Mouse (Mus musculus): ENCODE results near the gene Cdk4. TPM values are rescaled to one million over a fixed set of nuclear protein-coding genes. Genes with fewer than 3 reads are reported as not detected.

The Cdk4 gene
- polyA plus RNA-seq, 1 experiment: 187 TPM

DNA sequence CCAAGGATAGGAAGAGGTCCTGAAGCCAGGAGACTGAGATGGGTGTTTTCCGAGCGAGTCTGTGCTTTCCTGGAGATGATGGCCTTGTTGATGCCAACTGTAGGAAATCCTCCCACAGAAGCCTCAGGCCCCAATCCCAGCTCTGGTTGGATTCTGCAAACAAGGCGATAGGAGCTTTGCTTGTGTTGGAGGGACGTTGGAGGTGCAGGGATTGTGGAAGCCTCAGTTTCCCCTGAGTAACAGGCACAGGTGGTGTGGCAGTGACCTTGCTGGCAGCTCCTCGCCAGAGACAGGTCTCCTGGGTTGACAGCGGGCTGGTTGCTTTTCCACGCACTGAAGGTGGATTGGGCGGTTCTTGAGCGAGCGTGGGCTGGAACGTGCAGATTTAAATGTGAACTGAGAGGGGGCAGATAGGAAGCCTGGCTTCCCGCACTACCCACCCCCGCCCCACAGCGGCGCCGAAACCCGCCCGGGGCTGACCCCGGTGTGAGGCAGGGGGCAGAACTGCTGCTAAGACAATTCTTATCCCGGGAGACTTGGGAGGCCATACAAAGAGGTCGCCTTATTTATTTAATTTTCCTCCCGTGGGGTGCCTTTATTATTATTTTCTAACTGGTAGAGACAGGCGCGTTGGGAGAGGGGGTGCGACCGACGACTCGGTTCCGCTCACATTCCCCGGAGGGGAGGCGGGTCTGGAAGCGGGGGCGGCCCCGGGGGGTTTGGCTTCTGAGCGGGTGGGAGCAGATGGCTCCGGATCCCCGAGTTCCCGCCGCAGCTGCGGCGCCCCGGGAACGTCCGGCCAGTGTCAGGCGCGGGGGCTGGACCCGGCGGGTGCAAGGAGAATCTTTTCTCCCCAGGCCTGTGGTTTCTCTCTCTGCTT, 17.8 kb downstream of the Cdk4 start:
- TF ChIP-seq POLR2A (IDR thresholded peaks at IDR 0.05; ENCODE audit: borderline replicate concordance, low read depth, low read length) (no peak), CTCF (IDR thresholded peaks at IDR 0.05; ENCODE audit: low read depth, low read length) (no peak)
- H3K4me3 ChIP-seq (ENCODE audit: insufficient read depth, low read length): no peak overlapping the region
- no peak overlapping the region for H3K27ac ChIP-seq (ENCODE audit: insufficient read depth, low read depth, low read length)
- no peaks in the 10 kb centered on the region for H3K4me1 ChIP-seq (ENCODE audit: control insufficient read depth, insufficient read depth, low read length)

DNA sequence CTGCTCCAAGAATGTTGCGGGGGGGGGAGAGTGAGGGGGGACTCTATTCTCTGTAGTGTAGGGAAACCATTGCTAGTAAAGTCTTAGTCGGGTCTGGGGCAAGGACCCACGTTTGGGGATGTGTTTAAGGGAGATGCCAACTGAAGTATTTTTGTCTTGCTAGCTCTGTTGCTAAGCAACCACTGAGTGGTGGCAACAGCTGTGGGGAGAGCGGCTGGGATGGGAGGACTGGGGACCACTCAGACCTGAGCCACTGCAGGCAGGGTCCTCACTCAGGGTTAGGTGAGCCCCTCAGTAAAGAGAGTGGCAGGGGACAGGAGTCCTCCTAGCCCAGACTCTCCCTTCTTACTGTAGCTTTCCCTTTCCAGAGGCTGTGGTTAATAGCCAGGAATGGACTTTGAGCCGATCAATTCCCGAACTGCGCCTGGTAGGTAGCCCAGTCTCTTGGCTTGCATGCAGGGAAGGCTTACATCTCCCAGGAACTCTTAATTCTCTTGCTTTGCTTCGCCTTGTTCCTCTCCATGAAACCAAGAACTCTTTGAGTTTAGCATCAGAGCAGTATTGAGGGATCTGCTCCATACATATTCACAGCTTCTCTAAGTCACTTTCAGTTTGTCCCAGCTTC, 18.8 kb downstream of the Cdk4 start:
- TF ChIP-seq CTCF (IDR thresholded peaks at IDR 0.05; ENCODE audit: low read depth, low read length): no peak
- Histone ChIP-seq H3K4me3 (ENCODE audit: insufficient read depth, low read length) (no peak overlapping the region), H3K27ac (ENCODE audit: insufficient read depth, low read depth, low read length) (no peak overlapping the region), H3K4me1 (ENCODE audit: control insufficient read depth, insufficient read depth, low read length) (no peaks in the 10 kb centered on the region)

DNA sequence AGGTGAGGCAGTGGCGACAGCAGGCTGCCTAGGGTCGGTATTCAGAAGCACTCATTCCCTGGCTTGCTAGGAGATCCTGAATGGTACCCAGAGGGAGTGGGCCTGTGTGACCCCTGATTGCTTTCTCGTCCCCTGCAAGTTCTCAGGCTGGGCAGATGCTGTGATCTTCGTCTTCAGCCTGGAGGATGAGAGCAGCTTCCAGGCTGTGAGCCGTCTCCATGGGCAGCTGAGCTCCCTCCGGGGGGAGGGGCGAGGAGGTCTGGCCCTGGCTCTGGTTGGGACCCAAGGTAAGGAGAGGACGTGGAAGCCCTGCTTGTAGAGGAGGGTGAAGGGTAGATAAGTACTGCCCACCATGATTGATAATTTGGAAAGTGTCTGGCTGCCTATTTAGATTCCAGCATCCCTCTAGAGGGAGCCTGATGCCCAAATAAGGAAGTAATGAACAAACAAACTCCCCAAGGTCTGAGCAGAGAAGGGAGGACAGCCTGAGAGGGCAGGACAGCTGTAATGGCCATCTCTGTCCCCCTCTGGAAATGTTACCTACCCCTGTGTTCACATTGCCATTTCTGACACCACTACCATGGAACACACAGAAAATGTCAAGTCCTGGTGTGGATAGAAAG, 20.1 kb downstream of the Cdk4 start:
- no peak for TF ChIP-seq POLR2A (IDR thresholded peaks at IDR 0.05; ENCODE audit: borderline replicate concordance, low read depth, low read length)
- no peak for TF ChIP-seq CTCF (IDR thresholded peaks at IDR 0.05; ENCODE audit: low read depth, low read length)
- Histone ChIP-seq H3K27ac (ENCODE audit: insufficient read depth, low read depth, low read length) (no peak overlapping the region), H3K4me3 (ENCODE audit: insufficient read depth, low read length) (no peak overlapping the region), H3K4me1 (ENCODE audit: control insufficient read depth, insufficient read depth, low read length) (no peaks in the 10 kb centered on the region)

DNA sequence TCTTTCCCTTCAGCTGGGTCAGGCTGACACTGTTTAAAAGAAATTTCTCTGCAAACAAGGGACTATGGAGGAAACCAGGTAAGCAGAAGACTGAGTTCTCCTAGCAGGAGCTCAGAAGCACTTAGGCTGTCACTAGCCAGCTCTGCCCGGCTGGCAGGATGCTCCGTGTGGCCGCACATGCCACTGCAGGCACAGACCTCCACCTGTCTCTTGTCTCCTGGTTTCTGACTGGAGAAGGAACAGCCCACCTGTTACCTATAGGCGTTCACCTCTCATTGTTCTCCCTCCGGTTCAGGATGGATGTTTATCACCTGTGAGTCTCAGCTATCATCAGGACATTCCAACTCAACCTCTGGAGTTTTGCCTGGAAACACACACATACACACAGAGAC, 20.6 kb downstream of the Cdk4 start:
- TF ChIP-seq POLR2A (IDR thresholded peaks at IDR 0.05; ENCODE audit: borderline replicate concordance, low read depth, low read length): no peak
- Histone ChIP-seq H3K4me3 (ENCODE audit: insufficient read depth, low read length) (no peak overlapping the region), H3K27ac (ENCODE audit: insufficient read depth, low read depth, low read length) (no peak overlapping the region), H3K4me1 (ENCODE audit: control insufficient read depth, insufficient read depth, low read length) (no peaks in the 10 kb centered on the region)

DNA sequence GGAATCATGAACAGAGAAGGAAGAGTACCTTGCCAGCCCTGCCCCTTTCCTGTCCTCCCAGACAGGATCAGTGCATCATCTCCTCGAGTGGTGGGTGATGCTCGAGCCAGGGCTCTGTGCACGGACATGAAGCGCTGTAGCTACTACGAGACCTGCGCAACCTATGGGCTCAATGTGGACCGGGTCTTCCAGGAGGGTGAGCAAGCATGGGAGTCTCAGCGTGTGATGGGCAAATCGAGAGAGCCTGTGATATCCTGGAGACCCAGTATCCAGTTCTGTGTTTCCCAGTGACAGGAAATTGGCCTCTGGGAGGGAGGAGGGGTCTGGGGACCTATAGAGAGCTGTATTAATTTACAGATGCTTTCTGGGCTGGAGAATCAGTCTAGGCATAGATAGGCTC, 21.7 kb downstream of the Cdk4 start:
- TF ChIP-seq CTCF (IDR thresholded peaks at IDR 0.05; ENCODE audit: low read depth, low read length): no peak
- TF ChIP-seq POLR2A (IDR thresholded peaks at IDR 0.05; ENCODE audit: borderline replicate concordance, low read depth, low read length): no peak
- H3K27ac ChIP-seq (ENCODE audit: insufficient read depth, low read depth, low read length): no peak overlapping the region
- H3K4me1 ChIP-seq (ENCODE audit: control insufficient read depth, insufficient read depth, low read length): no peaks in the 10 kb centered on the region
- H3K4me3 ChIP-seq (ENCODE audit: insufficient read depth, low read length): no peak overlapping the region

DNA sequence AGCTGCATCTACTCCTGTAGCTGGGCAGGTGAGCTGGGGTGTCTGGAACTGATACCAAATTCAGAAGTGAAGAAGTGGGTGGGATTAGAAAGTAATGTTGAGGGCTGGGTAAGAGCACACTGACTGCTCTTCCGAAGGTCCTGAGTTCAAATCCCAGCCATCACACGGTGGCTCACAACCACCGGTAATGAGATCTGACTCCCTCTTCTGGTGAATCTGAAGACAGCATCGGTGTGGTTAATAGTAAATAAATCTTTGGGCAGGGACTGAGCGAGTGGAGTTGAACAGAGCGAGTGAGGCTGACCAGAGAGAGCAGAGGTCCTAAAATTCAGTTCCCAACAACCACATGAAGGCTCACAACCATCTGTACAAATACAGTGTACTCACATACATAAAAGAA, 22.3 kb downstream of the Cdk4 start:
- no peaks in the 10 kb centered on the region for H3K4me1 ChIP-seq (ENCODE audit: control insufficient read depth, insufficient read depth, low read length)
- no peak overlapping the region for H3K4me3 ChIP-seq (ENCODE audit: insufficient read depth, low read length)
- H3K27ac ChIP-seq (ENCODE audit: insufficient read depth, low read depth, low read length): no peak overlapping the region
- TF ChIP-seq POLR2A (IDR thresholded peaks at IDR 0.05; ENCODE audit: borderline replicate concordance, low read depth, low read length): no peak
- TF ChIP-seq CTCF (IDR thresholded peaks at IDR 0.05; ENCODE audit: low read depth, low read length): no peak

DNA sequence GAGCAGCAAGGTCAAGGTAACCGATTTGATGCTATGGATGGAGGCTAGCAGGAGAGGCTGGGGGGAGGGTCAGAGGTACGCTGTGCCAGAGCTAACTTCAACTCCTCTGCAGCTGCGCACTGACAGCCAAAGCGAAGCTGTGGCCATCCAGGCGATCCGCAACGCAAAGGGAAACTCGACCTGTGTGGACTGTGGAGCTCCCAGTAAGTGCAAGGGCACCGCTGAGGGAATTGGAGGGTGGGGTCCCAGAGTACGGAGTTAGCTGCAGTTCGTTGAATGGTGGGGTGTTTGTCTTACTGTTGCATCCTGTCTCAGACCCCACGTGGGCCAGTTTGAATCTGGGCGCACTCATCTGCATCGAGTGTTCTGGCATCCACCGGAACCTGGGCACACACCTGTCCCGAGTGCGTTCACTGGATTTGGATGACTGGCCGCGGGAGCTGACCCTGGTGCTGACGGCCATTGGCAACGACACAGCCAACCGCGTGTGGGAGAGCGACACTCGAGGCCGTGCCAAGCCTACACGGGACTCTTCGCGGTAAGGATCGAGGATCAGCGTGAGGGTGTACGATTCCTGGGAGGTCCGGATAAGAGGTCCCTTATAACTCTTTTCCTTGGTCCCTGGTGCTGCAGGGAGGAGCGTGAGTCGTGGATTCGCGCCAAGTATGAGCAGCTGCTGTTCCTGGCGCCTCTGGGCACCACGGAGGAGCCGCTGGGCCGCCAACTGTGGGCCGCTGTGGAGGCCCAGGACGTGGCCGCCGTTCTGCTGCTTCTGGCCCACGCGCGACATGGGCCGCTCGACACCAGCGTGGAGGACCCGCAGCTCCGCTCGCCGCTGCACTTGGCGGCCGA, 27.5 kb downstream of the Cdk4 start:
- Histone ChIP-seq H3K4me3 (ENCODE audit: insufficient read depth, low read length) (no peak overlapping the region), H3K4me1 (ENCODE audit: control insufficient read depth, insufficient read depth, low read length) (no peaks in the 10 kb centered on the region), H3K27ac (ENCODE audit: insufficient read depth, low read depth, low read length) (no peak overlapping the region)
- TF ChIP-seq CTCF (IDR thresholded peaks at IDR 0.05; ENCODE audit: low read depth, low read length) (no peak), POLR2A (IDR thresholded peaks at IDR 0.05; ENCODE audit: borderline replicate concordance, low read depth, low read length) (no peak)

DNA sequence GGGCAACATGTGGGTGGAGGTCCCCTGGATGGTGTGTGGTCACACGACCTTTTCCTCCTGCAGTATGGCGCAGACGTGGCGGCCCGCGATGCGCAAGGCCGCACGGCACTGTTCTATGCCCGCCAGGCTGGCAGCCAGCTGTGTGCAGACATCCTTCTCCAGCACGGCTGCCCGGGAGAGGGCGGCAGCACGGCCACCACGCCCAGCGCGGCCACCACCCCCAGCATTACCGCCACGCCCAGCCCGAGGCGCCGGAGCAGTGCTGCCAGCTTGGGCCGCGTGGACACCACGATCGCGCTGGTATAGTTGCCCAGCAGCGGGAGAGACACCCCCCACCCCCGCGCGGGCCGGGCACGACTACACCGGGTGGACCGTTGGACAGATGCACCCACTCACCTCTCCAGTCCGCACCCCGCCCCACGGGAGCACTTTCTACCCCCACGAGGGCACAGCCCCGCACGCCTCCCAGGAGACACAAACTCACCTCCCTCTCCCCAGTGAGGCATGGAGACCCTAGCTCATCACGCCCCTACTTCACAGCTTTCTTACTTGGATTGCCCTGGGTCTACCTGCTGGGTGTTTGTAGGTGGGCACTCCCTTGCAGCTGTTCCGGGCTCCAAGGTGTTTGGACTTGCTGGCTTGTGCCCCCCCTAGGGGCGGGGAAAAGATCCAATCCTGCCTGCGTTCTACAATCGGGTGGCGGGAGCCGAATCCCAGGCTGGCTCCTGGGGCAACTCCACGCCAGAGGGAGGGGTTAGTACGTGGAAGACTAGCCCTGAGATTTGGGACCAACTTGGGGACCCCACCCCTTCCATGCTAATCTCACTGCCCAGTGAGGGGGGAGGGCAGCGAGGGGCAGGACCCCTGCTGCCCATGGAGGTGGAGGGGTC, 28.4 kb downstream of the Cdk4 start:
- no peaks in the 10 kb centered on the region for H3K4me1 ChIP-seq (ENCODE audit: control insufficient read depth, insufficient read depth, low read length)
- H3K27ac ChIP-seq (ENCODE audit: insufficient read depth, low read depth, low read length): no peak overlapping the region
- no peak overlapping the region for H3K4me3 ChIP-seq (ENCODE audit: insufficient read depth, low read length)
- TF ChIP-seq CTCF (IDR thresholded peaks at IDR 0.05; ENCODE audit: low read depth, low read length) (no peak), POLR2A (IDR thresholded peaks at IDR 0.05; ENCODE audit: borderline replicate concordance, low read depth, low read length) (no peak)

DNA sequence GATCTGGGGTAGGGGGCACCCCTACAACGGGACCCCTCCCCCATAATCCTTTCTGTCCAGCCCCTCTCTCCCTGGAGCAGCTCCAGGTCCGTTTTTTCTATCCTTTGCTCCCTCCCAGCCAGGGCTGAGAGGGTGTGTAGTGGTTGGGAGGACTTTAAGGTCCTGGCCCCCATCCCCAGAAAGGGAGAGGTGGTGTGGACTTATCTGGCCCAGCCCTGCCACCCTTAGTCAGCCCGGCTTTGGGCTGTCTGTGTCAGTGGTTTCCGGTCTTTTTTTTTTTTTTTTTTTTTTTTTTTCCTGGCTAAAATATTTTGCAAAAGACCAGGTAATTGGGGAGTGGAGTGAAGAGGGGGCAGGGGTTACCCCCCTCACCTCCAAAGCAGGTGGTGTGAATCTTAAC, 29.4 kb downstream of the Cdk4 start:
- TF ChIP-seq POLR2A (IDR thresholded peaks at IDR 0.05; ENCODE audit: borderline replicate concordance, low read depth, low read length): no peak
- TF ChIP-seq CTCF (IDR thresholded peaks at IDR 0.05; ENCODE audit: low read depth, low read length): no peak
- no peaks in the 10 kb centered on the region for H3K4me1 ChIP-seq (ENCODE audit: control insufficient read depth, insufficient read depth, low read length)
- H3K4me3 ChIP-seq (ENCODE audit: insufficient read depth, low read length): no peak overlapping the region
- no peak overlapping the region for H3K27ac ChIP-seq (ENCODE audit: insufficient read depth, low read depth, low read length)
